Mouse (Mus musculus) ES-E14 (cell line): ENCODE results near the gene Slc5a1. TPM values are rescaled to one million over a fixed set of nuclear protein-coding genes. Genes with fewer than 3 reads are reported as not detected.

Source experiments
- DNase-seq: peaks from one replicate; pipeline ENCODE4 v3.0.0-alpha.2; 2013; ENCODE audit warnings: low read depth, low spot score
- H3K27ac ChIP-seq: 2 replicates; pipeline ENCODE4 v1.5.1; 2012; ENCODE audit warnings: low read depth, mild to moderate bottlenecking, low read length, moderate library complexity, mixed read lengths; ENCODE audit not compliant: poor library complexity, insufficient read depth, severe bottlenecking
- H3K36me3 ChIP-seq: 2 replicates; pipeline ENCODE4 v1.6.1; 2012; ENCODE audit warnings: mild to moderate bottlenecking, low read length, moderate library complexity, mixed read lengths; ENCODE audit not compliant: control insufficient read depth, poor library complexity, insufficient read depth, severe bottlenecking
- H3K4me1 ChIP-seq, 2 experiments: fragments of 150-350 bp in 1 of 2; sonication (generic) in 1 of 2; 2 replicates each; pipeline ENCODE4 v1.6.1; 2012; ENCODE audit warnings: low read length in 2 of 2, mild to moderate bottlenecking in 1 of 2, mixed read lengths in 1 of 2; ENCODE audit not compliant: control insufficient read depth in 2 of 2, insufficient read depth in 2 of 2, poor library complexity in 1 of 2
- H3K4me3 ChIP-seq, 2 experiments: fragments of 150-350 bp in 1 of 2; sonication (generic) in 1 of 2; 2 replicates each; pipeline ENCODE4 v1.5.1; 2012; ENCODE audit warnings: low read length in 2 of 2, low read depth in 1 of 2, mild to moderate bottlenecking in 1 of 2, mixed read lengths in 1 of 2; ENCODE audit not compliant: insufficient read depth in 1 of 2, poor library complexity in 1 of 2, severe bottlenecking in 1 of 2
- H3K9ac ChIP-seq: 2 replicates; pipeline ENCODE4 v1.6.1; 2012; ENCODE audit warnings: low read depth, mild to moderate bottlenecking, low read length, mixed read lengths; ENCODE audit not compliant: poor library complexity, insufficient read depth, severe bottlenecking
- H3K9me3 ChIP-seq: fragments of 150-350 bp; sonication (generic); 2 replicates; pipeline ENCODE4 v1.6.1; 2012; ENCODE audit warnings: low read depth, mild to moderate bottlenecking, low read length; ENCODE audit not compliant: control insufficient read depth, insufficient read depth
- CHD2 ChIP-seq: IDR thresholded peaks from 2 replicates; pipeline ENCODE4 v1.6.1; 2014; ENCODE audit warnings: mild to moderate bottlenecking, low read depth, low read length, inconsistent platforms
- HCFC1 ChIP-seq: IDR thresholded peaks from 2 replicates; pipeline ENCODE4 v1.6.1; 2012; ENCODE audit warnings: low read length, inconsistent platforms, borderline replicate concordance; ENCODE audit not compliant: insufficient read depth
- MAFK ChIP-seq: IDR thresholded peaks from 2 replicates; pipeline ENCODE4 v1.6.1; 2014; ENCODE audit warnings: mild to moderate bottlenecking, low read depth, low read length, inconsistent platforms; ENCODE audit not compliant: insufficient read depth
- ZC3H11A ChIP-seq: IDR thresholded peaks from 2 replicates; pipeline ENCODE4 v1.6.1; 2012; ENCODE audit warnings: low read depth, mild to moderate bottlenecking, inconsistent platforms, low read length, borderline replicate concordance
- ZNF384 ChIP-seq: IDR thresholded peaks from 2 replicates; pipeline ENCODE4 v1.6.1; 2012; ENCODE audit warnings: low read depth, low read length, inconsistent platforms
- in situ Hi-C, 2 experiments: fragments of 600-800 bp; cut with MboI; formaldehyde crosslinking; loops; one replicate each; pipeline ENCODE4 v1.15.1; 2025; ENCODE audit warnings: low sequenced_read_pairs in 2 of 2, inconsistent platforms in 1 of 2; ENCODE audit not compliant: unreplicated experiment in 2 of 2
- total RNA-seq: library from RNA; depleted of rRNA; stranded (reverse); fragments of 300-350 nt; gene quantifications from 2 replicates; pipeline ENCODE4 v1.2.3, GENCODE M21; 2012

Slc5a1 gene
- total RNA-seq, 1 experiment, result 4.0 TPM

GRCm38 (mm10) chr5:33107778-33108405, 3.9 kb downstream of the Slc5a1 start:
- Histone ChIP-seq H3K27ac (no peak overlapping the region), H3K36me3 (no peaks in the 10 kb centered on the region), H3K9ac (no peak overlapping the region), H3K9me3 (no peaks in the 10 kb centered on the region), H3K4me1 (peaks cover 5 to 14% of the 10 kb centered on the region in 2 experiments), H3K4me3 (no peak overlapping the region)
- DNase-seq, result no peak
- TF ChIP-seq MAFK (0 out of 2 replicates have a peak, but pooled peaks have one; percentile 15), ZNF384 (no peak)
- in situ Hi-C loops, result no loop called here

GRCm38 (mm10) chr5:33121871-33122315, 17.9 kb downstream of the Slc5a1 start:
- no peak overlapping the region for H3K9ac ChIP-seq
- H3K4me3 ChIP-seq, result no peak overlapping the region
- TF ChIP-seq MAFK, result no peak
- no peak for TF ChIP-seq HCFC1
- TF ChIP-seq ZNF384, result no peak
- no peak for TF ChIP-seq ZC3H11A
- no peak for TF ChIP-seq CHD2
- no peak for DNase-seq
- no peaks in the 10 kb centered on the region for H3K36me3 ChIP-seq
- H3K9me3 ChIP-seq, result no peaks in the 10 kb centered on the region
- peaks cover 0 to 4% of the 10 kb centered on the region in 2 experiments; a peak in 1 of 4 replicates for H3K4me1 ChIP-seq
- in situ Hi-C loops, result no loop called here
- no peak overlapping the region for H3K27ac ChIP-seq

- no peak overlapping the region for H3K9ac ChIP-seq
- TF ChIP-seq MAFK (no peak), ZNF384 (no peak), HCFC1 (no peak)
- no peak overlapping the region for H3K27ac ChIP-seq
- H3K4me1 ChIP-seq, result peaks cover 0 to 4% of the 10 kb centered on the region in 2 experiments; a peak in 1 of 4 replicates
- in situ Hi-C loops, result no loop called here
- H3K9me3 ChIP-seq, result no peaks in the 10 kb centered on the region
- H3K4me3 ChIP-seq, result no peak overlapping the region
- DNase-seq, result no peak
- H3K36me3 ChIP-seq, result no peaks in the 10 kb centered on the region
Measured at GRCm38 (mm10) chr5:33123658-33124057, 19.6 kb downstream of the Slc5a1 start.

- H3K27ac ChIP-seq, result no peak overlapping the region
- TF ChIP-seq HCFC1 (no peak), ZC3H11A (no peak), ZNF384 (no peak), CHD2 (no peak), MAFK (no peak)
- no peak overlapping the region for H3K4me3 ChIP-seq
- peaks cover 0 to 4% of the 10 kb centered on the region in 2 experiments; a peak in 1 of 4 replicates for H3K4me1 ChIP-seq
- H3K9me3 ChIP-seq, result no peaks in the 10 kb centered on the region
- no peak for DNase-seq
- in situ Hi-C loops, result no loop called here
- H3K36me3 ChIP-seq, result no peaks in the 10 kb centered on the region
- H3K9ac ChIP-seq, result no peak overlapping the region
Measured at GRCm38 (mm10) chr5:33125318-33125717, 21.3 kb downstream of the Slc5a1 start.

GRCm38 (mm10) chr5:33134132-33134531, 30.1 kb downstream of the Slc5a1 start:
- Histone ChIP-seq H3K4me1 (no peaks in the 10 kb centered on the region), H3K4me3 (no peak overlapping the region), H3K27ac (no peak overlapping the region), H3K9me3 (no peaks in the 10 kb centered on the region), H3K9ac (no peak overlapping the region), H3K36me3 (no peaks in the 10 kb centered on the region)
- TF ChIP-seq ZC3H11A, result no peak
- peak; percentile 95 for TF ChIP-seq MAFK
- TF ChIP-seq ZNF384, result no peak
- TF ChIP-seq HCFC1, result no peak
- no peak for TF ChIP-seq CHD2
- in situ Hi-C loops, result no loop called here
- DNase-seq, result no peak
